Mouse (Mus musculus): ENCODE measurements around the gene Mllt6. TPM values are rescaled to one million over a fixed set of nuclear protein-coding genes. Genes with fewer than 3 reads are reported as not detected.
"Not testable (repeated sequence)": the region's sequence is repeated elsewhere in the genome, so short reads cannot be mapped to it uniquely, and the experiment has no call there.

Gene Mllt6
- total RNA-seq, 2 experiments from 2014 or later: 5.4 to 6.1 TPM

DNA sequence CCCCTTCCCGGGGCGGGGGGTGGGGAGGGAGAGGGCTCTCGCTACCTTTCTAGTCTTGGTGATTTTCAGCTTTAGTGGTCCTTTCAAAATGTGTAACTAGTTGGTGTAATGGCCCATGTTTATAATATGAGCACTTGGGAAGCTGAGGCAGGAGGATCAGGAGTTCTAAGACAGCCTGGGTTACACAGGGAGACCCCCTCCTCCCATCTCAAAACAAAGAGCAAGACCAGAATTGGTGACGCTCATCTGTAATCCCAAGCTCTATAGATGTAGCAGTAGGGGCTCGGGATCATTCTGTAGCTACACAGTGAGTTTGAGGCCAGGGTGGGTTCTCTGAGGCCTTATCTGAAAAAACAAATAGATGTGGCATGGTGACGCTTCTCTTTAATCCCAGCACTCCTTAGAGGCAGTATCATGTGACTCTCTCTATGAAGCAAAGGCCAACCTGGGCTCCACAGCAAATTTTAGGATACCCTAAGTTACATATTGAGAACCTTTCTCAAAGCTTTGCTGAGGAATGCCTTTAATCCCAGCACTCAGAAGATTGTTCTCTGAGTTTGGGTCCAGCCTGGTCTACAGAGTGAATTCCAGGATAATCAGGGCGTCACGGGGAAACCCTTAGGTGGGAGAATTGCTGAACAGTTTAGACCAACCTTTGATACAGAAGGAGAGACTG lies 19.7 kb upstream of the Mllt6 start:
- ATAC-seq (replicated peaks; ENCODE audit: low FRiP score, low TSS enrichment, poor library complexity, severe bottlenecking): no peak

DNA sequence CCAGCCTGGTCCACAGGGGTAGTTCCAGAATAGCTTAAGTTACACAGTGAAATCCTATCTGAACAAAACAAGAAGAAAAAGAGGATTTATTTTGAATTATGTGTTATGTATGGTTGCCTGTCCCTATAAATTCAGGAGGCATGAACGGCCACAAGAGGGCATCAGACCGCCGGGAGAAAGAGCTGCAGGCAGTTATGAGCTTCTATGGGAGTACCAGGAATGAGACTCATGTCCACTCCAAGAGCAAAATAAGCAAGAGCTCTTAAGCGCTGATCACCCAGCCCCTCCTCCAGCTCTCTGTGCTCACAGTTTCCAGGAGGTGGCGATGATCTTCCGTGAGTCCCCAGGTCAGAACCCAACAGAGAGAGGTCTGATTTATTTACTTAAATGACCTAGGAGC lies 18.4 kb upstream of the Mllt6 start:
- no peak for ATAC-seq (replicated peaks; ENCODE audit: low FRiP score, low TSS enrichment, poor library complexity, severe bottlenecking)

DNA sequence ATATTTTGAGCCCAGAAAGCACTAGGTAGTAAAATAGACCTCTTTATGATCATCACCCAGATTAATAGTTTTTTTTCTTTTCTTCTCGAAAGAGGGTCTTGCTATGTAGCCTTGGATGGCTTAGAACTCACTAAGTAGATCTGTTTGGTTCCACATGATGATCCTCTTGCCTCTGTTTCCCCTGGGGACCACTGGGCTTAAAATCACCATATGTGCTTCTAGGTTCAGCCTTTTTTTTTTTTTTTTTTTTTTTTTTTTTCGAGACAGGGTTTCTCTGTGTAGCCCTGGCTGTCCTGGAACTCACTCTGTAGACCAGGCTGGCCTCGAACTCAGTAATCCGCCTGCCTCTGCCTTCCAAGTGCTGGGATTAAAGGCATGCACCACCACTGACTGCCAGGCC lies 14.7 kb upstream of the Mllt6 start:
- not testable (repeated sequence) for ATAC-seq (replicated peaks; ENCODE audit: low FRiP score, low TSS enrichment, poor library complexity, severe bottlenecking)

DNA sequence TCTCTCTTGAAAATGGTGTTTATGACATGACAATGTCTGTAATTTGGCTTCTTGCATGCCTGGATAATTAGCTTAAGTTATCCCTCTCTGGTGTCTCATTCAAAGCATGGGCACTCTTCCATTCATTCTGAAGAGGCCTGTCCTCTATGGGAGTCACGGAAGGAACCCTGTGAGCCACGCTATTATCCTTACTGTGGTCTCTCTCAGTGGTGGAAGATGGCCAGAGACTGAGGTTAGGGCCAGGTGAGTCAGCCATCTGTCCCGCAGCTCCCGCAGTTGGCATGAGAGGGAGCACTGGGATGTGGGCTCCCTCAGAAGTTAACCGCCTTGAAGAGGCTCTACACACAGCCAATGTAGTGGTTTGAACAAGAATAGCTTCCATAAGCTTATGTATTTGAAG lies 12.9 kb upstream of the Mllt6 start:
- ATAC-seq (replicated peaks; ENCODE audit: low FRiP score, low TSS enrichment, poor library complexity, severe bottlenecking): no peak

DNA sequence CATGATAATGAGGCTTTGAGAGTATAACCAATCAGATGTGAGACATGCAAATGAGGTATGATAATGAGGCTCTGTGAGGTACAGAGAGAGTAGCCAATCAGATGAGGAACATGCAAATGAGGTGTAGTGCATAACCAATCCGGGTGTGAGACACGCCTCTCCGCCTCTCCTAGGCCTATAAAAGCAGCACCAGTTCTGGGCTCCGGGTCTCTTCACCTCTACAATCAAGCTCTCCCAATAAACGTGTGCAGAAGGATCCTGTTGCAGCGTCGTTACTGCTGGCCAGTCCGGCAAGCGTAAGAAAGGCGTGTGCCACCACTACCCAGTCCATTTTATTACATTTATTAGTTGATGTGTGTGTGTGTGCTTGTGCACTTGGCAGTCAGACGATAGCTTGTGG lies 9.8 kb upstream of the Mllt6 start:
- ATAC-seq (replicated peaks; ENCODE audit: low FRiP score, low TSS enrichment, poor library complexity, severe bottlenecking): not testable (repeated sequence)

DNA sequence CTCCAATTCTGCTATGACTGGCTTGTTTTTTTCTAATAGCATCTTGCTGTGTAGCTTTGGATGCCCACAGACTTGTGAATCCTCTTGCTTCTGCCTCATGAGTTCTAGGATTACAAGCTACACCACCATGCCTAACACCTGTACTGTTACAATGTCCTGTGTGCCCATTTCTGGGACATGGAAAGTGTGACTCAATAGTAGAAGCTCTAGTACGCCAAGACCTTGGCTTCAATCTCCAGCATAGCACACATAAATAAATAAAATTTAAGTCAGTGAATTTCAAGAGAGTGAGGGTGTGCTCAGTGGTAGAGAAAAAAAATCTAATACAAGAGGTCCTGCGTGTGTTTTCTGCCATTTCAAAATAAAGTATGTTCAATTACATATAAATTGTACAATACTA lies 9.0 kb upstream of the Mllt6 start:
- no peak for ATAC-seq (replicated peaks; ENCODE audit: low FRiP score, low TSS enrichment, poor library complexity, severe bottlenecking)

DNA sequence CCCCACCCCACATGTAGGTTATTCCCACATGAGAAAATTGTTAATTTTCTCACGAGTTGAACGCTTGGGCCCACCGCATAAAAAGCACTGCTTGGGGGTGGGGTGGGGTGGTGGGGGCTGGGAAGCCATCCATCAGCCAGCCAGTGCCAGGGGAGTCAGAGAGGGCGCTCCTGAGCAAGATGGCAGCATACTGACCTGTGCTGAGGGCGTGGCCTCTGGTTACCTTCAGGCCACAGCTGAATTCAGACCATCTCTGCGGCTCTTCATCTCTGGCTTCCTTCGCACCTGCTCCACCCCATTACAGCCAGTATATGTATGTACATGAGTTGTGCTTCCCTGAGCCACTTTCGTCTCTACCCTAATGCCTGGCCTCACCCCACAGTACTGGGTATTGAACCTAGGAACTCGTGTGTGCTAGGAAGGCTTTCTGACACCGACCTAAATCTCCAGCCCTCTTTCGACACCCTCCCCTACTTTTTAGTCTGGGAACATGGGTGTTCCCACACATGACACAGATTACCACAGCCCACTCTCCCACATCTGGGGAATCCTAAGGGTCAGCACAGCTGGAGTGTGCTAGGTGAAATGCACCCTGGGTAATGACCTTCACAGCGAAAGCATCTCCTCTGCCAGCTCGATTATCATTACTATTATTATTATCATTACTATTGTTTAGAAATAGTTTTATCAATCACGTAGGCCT lies 6.8 kb upstream of the Mllt6 start:
- ATAC-seq (replicated peaks; ENCODE audit: low FRiP score, low TSS enrichment, poor library complexity, severe bottlenecking): no peak

DNA sequence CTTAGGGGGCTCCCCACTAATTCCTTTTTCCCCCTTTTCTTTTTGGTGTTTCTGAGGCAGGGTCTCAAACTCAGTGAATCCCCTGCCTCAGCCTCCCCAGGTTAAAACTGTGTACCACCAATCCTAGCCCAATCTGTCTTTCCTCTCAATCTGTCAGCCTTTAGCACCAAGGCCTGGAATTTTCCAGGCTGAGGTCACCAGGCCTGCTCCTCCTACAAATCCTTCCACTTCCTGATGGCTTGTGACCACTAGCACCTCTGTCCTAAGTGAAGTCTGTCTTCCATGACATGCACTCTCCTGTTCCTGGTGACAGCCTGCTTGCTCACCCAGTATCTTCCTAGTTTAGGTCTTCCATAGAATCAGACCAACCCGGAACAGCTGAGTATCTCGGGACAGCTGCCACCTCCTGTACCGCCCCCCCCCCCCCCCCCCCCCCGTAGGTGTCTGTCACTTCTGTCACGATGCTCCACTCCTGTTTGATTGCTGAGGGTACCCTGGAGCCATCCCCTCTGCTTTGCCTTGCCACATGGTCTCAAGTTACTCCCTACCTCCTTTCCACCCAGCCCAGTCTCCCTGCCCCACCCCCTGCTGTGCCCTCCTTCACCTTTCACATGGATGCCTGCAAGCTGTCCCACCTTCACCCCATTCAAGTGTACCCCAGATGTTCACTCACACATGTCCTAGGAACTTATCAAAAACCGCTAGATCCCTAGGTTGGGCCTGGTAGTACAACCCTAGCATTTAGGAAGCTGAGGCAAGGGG lies 5.8 kb upstream of the Mllt6 start:
- no peak for ATAC-seq (replicated peaks; ENCODE audit: low FRiP score, low TSS enrichment, poor library complexity, severe bottlenecking)

DNA sequence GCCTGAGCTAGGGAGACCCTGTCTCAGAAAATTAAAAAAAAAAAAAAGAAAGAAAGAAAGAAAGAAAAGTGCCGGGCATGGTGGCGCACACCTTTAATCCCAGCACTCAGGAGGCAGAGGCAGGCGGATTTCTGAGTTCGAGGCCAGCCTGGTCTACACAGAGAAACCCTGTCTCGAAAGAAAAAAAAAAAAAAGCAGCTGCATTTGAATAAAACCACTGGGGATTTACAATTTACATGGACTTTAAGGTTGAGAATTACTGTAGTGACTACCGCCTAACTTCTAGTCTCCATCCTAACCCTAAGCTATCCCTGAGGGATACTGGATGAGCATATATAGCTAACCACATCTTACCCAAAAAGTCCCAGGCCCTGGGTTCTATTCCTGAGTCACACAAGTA lies 5.2 kb upstream of the Mllt6 start:
- not testable (repeated sequence) for ATAC-seq (replicated peaks; ENCODE audit: low FRiP score, low TSS enrichment, poor library complexity, severe bottlenecking)

DNA sequence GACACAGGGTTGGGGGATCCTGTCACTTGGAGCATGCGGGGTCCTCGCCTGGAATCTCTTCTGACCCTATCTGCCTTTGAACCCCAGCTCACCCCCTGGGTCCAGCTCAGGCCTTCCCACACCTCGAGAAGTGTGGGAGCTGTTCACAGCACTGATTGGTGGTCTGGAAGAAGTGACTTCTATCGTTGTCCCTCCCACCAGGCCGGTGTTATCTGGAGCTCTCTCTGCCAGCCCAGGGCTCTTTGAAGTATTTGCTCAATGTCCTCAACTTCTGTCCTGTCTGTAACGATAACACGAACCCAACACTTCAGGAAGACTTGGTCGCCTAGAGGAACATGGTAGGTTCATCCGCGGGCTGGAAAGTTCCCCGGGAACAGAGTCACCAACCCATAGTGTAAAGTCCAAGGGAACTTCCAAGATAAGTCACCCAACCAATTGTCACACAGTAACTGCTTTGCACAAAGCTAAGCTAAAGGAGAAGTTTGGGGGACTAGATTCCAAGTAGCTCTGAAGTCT lies 4.4 kb upstream of the Mllt6 start:
- ATAC-seq (replicated peaks; ENCODE audit: low FRiP score, low TSS enrichment, poor library complexity, severe bottlenecking): peak; percentile 29; the same call in 1 of the 2 replicates

DNA sequence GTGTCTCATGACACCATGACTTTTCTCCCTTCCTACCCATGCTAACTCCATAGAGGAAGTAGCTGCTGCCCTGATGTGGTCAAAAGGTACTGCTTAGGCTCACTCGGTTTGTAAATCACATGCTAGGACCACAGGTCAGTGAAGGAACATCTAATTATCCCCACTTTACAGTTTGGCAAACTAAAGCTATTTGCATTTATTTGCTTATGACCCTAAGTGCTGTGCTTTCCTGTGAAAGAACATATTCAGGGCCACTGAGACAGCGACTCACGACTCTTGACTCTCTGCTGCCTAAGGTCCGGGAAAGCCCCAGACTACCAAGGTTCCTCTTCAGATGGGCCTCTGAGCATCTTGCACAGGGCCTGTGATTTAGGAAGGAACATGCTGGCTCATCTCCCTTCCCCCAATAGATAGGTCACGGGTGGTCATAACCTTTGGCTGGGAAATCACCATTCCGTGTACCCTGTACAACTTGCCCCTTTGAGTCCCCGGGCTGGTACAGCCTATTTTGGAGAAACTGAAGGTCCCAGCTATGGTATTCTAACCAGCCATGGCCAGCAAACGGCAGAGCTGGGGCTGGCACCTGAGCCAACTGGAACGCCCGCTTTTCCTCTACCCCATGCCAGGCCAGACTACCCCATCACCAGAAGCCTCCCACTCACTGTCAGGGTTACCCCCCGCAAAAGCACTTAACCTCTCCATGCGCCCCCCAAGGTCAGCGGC lies 3.8 kb upstream of the Mllt6 start:
- ATAC-seq (replicated peaks; ENCODE audit: low FRiP score, low TSS enrichment, poor library complexity, severe bottlenecking): no peak

DNA sequence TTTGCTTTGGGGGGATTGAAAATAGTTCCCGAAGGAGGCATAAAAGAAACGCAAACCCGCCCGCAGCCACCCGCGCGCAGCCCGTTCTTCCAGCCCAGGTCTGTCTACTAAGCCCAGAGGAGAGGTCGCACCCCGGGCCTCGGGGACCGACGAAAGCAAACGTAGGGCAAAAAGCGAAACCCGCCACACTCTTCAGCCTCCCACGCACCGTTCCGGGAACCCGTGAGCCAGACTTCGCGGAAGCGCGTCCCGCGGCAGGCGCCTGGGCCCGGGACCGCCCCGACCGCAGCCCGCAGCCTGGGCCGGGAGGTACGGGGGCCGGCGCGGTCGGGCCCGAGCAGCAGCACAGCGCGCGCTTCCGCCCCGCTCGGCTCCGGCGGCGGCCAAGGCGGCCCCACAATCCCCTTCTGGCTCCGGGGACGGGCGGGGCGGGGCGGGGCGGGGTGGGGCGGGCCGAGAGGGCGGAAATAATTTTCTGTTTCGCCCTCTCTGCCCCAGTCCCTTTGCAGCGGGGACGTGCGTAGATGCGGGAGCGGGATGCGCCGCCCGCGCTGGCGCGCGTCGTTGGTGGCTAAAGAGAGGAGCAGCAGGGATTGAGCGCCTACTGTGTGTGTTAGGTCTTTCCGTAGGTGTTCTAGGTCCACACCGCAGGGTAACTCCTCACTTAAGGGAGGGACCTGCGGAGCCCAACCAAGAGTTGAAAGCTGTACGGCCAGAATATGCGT lies 3.1 kb upstream of the Mllt6 start:
- peak; percentile 32 for ATAC-seq (replicated peaks; ENCODE audit: low FRiP score, low TSS enrichment, poor library complexity, severe bottlenecking)

DNA sequence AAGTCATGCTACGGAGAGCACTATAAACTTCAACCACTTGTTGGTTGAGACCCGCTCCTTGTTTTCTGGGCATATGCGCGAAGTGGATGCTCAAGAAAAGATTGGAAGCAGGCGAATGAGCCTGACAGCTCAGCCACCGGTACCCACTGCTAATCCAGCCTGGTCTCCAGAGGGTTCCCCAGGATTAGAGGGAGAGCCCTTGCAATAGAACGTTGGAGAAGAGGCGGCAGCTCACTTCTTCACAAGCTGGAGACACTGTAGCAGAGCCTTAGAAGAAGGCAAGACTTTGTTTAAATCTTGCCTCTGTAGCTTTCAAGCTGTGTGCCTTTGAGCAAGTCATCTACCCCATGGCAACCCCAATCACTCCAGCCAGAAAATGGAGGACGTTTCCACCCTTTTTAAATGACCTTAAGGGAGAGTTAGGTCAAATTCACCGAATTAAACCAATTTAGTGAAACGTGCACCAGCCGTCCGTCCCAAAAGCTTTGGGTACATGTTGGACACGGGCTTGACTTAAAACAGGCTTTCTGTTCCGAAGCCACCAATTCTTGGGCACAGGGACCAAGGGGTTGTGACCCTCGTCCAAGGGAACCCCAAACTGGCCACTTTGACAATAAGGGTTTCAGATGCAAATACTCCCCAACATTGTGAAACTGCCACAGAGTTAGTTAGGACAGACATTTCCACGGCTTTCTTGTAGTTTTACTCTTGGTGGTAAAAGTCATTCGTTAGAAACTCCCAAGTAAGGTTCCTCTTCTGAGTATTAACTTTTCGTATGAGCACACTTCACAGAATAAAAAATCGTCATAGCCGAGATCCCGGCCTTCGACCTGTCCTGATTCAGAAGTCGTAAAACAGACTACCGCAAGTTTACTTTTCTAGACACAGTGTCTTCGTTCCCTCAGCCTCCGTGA lies 2.2 kb upstream of the Mllt6 start:
- no peak for ATAC-seq (replicated peaks; ENCODE audit: low FRiP score, low TSS enrichment, poor library complexity, severe bottlenecking)

DNA sequence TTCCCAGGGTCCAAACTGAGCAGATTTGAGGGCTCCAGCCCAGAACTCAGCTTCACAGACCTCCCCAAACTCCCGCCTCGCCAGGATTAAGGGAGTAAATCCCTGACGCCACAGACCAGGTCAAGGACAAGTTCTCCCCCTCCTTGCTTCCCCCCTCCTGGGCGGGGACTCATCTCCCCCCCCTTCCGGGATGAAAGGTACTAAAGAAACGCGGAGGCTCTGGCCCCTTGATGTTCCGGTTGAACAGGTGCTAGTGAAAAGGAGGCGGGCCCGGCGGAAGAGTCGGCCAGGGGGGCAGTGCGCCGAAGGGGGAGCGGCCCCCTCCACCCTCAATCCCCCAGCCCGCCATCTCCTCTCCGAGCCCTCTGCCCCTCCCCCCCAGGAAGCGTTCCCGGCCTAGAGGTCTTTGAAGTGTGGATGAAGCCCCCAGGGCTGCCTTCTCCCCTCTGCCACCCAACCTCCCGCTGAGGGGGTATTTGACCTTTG lies 1.5 kb upstream of the Mllt6 start:
- ATAC-seq (replicated peaks; ENCODE audit: low FRiP score, low TSS enrichment, poor library complexity, severe bottlenecking): no peak

DNA sequence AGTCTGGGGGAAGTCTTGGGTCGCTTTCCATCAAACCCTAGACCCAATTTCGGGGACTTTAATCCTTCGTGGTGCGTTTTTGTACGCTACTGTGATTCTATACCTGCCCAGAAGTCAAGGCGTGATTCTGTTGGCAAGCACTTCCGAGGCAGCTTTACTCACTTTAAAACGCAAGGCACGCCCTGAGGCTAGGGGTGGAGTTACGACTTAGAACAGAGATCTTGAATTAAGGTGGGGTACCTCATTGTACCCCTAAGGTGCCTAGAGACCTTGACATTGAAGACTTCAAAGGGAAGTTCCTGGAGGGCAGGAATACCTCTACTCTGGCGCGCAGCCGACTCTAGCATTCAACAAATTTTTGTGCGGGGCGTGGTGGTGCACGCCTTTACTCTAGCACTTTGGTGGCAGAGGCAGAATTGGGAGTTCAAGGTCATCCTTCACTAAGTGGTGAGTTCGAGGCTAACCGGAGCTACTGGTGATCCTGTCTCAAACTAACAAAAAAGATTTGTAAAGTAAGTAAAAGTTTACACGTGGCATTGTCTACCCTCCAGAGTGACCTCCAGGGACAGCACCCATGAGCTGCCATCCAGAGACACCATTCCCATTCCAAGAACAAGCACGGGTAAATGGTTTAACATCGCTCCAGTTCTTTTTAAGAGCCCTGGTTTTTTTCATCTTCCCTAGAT lies 864 bp upstream of the Mllt6 start:
- ATAC-seq (replicated peaks; ENCODE audit: low FRiP score, low TSS enrichment, poor library complexity, severe bottlenecking): no peak

DNA sequence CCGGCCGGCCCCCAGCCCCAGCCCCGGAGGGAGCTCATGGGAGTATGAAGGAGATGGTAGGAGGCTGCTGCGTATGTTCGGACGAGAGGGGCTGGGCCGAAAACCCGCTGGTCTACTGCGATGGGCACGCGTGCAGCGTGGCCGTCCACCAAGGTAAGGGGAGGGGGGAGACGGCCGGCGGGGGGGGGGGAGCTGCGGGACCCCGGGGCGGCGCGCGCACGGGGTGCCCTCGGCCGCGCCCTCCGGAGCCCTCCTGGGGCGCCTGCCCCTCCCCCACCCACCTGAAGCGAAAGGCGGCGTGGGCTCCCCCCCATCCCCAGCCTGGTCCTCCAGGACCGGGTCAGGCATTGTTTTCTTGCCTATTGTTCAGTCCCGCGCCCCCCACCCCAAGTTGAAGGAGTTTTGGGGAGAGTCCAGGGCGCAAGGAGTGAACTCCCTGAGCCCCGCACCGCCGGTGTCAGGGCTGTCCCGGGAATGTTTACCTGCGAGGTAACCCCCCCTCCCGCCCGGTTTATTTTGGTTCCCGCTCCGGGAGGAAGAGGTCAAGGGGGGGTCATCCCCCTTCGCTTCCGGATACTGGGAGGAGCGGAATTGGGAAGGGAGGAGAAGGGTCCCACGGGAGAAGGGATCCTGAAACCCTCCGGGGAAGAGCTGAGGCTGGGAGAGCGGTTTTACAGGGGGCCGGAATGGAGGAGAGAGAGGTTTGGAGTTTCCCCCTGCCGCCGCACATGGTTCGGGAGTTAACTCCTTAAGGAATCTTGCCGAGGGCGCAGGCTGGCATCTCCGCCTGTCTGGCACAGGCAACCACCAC lies 519 bp downstream of the Mllt6 start:
- no peak for ATAC-seq (replicated peaks; ENCODE audit: low FRiP score, low TSS enrichment, poor library complexity, severe bottlenecking)

DNA sequence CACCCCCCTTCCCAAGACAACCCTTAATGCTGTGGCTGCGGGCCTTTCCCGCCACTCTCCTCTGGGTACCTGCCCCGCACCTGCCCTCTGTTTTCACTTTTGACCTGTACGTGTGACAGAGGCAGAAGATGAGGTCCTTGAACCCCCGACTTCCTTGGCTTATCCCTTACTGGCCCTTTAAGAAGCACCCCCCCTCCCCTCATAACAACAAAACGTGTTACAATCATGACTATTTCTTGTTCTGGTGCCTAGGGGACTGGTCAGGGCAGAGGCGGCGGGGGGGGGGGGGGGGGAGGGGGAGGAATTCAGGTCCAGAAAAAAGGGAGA lies 1.1 kb downstream of the Mllt6 start:
- no peak for ATAC-seq (replicated peaks; ENCODE audit: low FRiP score, low TSS enrichment, poor library complexity, severe bottlenecking)
